Mouse (Mus musculus) olfactory bulb, adult 2 months (tissue): ENCODE data around the gene Usp47.

ENCODE experiments used
- CTCF ChIP-seq: fragments of 200-500 bp; IDR thresholded peaks from 2 replicates; pipeline ENCODE4 v1.5.1; 2012; ENCODE audit warnings: low read depth, mild to moderate bottlenecking, low read length, moderate library complexity; ENCODE audit not compliant: insufficient read depth
- POLR2A ChIP-seq: fragments of 200-500 bp; IDR thresholded peaks from 2 replicates; pipeline ENCODE4 v1.6.1; 2012; ENCODE audit warnings: mild to moderate bottlenecking, low read depth, low read length, moderate library complexity; ENCODE audit not compliant: insufficient read depth

GRCm38 (mm10) chr7:112123612-112124011 lies 100.3 kb downstream of the Usp47 start:
- TF ChIP-seq CTCF (no peak), POLR2A (no peak)
